Mouse (Mus musculus) E14TG2a.4 (cell line): Measurements from ENCODE around the gene Des.

Experiments used
- CTCF ChIP-seq: conservative IDR thresholded peaks from 2 replicates; pipeline ENCODE4 v1.5.1; 2014; ENCODE audit warnings: low read length
- NANOG ChIP-seq: IDR thresholded peaks from 2 replicates; pipeline ENCODE4 v1.6.1; 2014; ENCODE audit warnings: borderline replicate concordance, low read length, mixed read lengths
- POU5F1 ChIP-seq: IDR thresholded peaks from 2 replicates; pipeline ENCODE4 v1.6.1; 2014; ENCODE audit warnings: low read length, borderline replicate concordance

DNA sequence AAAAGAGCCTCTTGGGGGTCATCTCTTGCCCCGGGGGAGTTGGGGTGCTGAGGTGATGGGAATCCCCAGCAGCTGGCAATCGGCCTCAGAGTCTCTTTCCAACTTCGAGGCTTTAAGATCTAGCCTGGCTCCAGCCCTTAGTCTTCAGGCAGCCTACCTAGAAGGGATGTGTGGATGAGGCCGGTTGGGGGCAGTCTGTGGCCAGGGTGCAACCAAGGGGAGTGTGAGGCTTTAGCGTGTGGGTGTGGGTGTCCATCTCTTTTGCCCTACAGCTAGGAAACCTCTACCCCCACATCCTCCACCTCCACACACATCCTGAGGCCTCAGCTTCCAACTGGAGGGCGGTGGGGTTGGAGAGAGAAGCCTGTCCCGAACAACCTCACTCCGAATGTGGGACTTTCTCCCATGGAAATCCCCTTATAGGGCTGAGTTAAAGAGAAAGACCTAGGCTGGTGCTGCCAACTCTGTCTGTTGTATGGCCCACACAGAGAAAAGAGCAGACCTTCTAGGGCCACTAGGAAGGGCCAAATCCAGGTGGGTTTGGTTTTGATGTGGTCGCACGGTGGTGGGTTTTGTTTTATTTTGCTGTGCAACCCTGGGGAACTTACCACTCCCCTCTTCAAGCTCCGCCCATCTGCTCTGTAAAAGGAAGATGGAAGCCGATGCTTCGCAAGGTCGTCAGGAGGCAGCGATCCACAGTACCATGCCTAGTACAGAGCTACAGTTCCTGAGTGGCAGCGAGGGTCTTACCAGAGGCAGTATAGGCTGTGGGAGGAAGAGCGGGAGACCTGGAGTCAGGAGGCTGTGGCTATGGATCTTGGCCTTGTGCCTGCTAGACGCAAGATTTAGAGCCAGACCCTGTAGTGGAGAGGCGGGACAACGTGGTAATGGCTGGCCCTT lies 14.8 kb upstream of the Des start:
- TF ChIP-seq CTCF = no peak
- no peak for TF ChIP-seq POU5F1
- TF ChIP-seq NANOG = no peak
